Mouse (Mus musculus): Measurements from ENCODE around the gene Adgre5. TPM values are rescaled to one million over a fixed set of nuclear protein-coding genes. Genes with fewer than 3 reads are reported as not detected.

Adgre5 gene
- polyA plus RNA-seq, 1 experiment from 2014 or later, result 12.2 TPM

DNA sequence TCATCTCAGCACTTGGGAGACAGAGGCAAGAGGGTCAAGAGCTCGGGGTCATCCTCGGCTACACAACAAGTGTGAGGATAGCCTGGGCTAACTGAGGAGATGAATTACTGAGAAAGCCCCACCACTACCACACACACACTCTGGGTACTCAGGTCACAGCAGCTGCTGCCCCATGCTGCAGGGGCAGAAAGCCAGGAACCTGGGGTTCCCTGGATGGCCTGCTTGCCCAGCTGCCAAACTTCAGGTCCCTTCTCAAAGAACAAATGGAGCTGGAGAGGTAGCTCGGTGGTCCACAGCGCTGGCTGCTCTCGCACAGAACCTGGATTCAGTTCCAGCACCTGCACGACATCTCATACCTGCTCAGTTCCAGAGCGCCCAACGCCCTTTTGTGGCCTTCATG, 23.0 kb upstream of the Adgre5 start:
- DNase-seq (ENCODE audit: low spot score) (no peak), ATAC-seq (replicated peaks; ENCODE audit: low FRiP score) (no peak)
- Histone ChIP-seq H3K27ac (ENCODE audit: low read depth, low read length) (no peak overlapping the region), H3K4me3 (ENCODE audit: low read depth, low read length) (no peak overlapping the region), H3K36me3 (ENCODE audit: control insufficient read depth, insufficient read depth, low read length) (no peaks in the 10 kb centered on the region), H3K9me3 (ENCODE audit: control insufficient read depth, low read length) (no peaks in the 10 kb centered on the region), H3K4me2 (ENCODE audit: low read depth, low read length, severe bottlenecking) (no peak overlapping the region), H3K9ac (ENCODE audit: low read length) (no peak overlapping the region), H3K4me1 (replicated peaks; ENCODE audit: control insufficient read depth, insufficient read depth, low read length) (no peaks in the 10 kb centered on the region), H3K27me3 (ENCODE audit: control insufficient read depth, insufficient read depth, low read length) (no peaks in the 10 kb centered on the region)
- 92% methylated on average over 8 of the region's 8 CpGs for WGBS

DNA sequence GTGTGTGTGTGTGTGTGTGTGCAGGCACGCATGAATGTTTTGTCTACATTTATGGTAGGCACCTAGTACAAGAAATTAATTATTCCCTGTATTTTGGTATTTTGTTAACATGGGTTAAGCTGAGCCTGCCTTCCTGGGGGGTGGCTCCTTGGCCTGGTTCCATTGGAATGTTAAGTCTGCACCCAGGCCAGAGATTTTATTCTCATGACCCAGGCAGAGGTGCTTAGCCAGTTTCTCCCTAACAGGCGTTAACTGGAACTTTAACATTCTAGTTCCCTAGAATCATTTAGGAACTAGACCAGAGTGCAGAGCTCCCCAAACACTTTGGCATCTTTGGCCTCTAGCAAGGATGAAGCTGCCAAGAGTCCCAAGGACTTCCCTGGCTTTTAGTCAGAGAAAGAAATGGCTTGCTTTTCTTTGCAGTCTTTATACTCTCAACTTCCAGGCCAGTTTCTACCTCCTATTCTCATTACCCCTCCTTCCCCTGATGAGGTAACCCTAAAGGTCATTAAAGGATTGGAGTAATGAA, 18.2 kb upstream of the Adgre5 start:
- ATAC-seq (replicated peaks; ENCODE audit: low FRiP score), result no peak
- H3K27ac ChIP-seq (ENCODE audit: low read depth, low read length), result no peak overlapping the region
- no peaks in the 10 kb centered on the region for H3K36me3 ChIP-seq (ENCODE audit: control insufficient read depth, insufficient read depth, low read length)
- H3K4me2 ChIP-seq (ENCODE audit: low read depth, low read length, severe bottlenecking), result no peak overlapping the region
- WGBS, result 89% methylated on average over 2 of the region's 2 CpGs
- H3K4me3 ChIP-seq (ENCODE audit: low read depth, low read length), result no peak overlapping the region
- no peaks in the 10 kb centered on the region for H3K27me3 ChIP-seq (ENCODE audit: control insufficient read depth, insufficient read depth, low read length)
- no peaks in the 10 kb centered on the region for H3K9me3 ChIP-seq (ENCODE audit: control insufficient read depth, low read length)
- no peak for DNase-seq (ENCODE audit: low spot score)
- no peaks in the 10 kb centered on the region for H3K4me1 ChIP-seq (replicated peaks; ENCODE audit: control insufficient read depth, insufficient read depth, low read length)
- H3K9ac ChIP-seq (ENCODE audit: low read length), result no peak overlapping the region

DNA sequence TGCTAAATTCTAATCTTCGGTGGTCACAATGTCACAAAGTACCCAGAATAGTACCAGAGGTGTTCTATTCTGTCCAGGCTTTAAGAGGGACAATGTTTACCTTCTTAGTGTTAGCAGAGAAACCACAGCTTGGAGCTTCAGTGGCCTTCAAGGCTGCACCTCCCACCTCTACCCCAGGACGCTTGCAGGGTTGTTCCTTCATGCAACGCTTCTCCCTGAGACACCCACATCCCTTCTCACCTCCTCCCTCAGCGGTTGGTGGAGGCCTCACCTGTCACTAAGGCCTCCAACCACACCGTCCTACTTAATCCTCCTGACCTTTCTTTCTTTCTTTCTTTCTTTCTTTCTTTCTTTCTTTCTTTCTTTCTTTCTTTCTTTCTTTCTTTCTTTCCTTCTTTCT, 17.2 kb upstream of the Adgre5 start:
- no peak overlapping the region for H3K4me3 ChIP-seq (ENCODE audit: low read depth, low read length)
- no peak for ATAC-seq (replicated peaks; ENCODE audit: low FRiP score)
- H3K27ac ChIP-seq (ENCODE audit: low read depth, low read length), result no peak overlapping the region
- H3K9ac ChIP-seq (ENCODE audit: low read length), result no peak overlapping the region
- WGBS, result 64% methylated on average over 5 of the region's 5 CpGs
- H3K27me3 ChIP-seq (ENCODE audit: control insufficient read depth, insufficient read depth, low read length), result no peaks in the 10 kb centered on the region
- H3K36me3 ChIP-seq (ENCODE audit: control insufficient read depth, insufficient read depth, low read length), result no peaks in the 10 kb centered on the region
- DNase-seq (ENCODE audit: low spot score), result no peak
- no peaks in the 10 kb centered on the region for H3K4me1 ChIP-seq (replicated peaks; ENCODE audit: control insufficient read depth, insufficient read depth, low read length)
- H3K4me2 ChIP-seq (ENCODE audit: low read depth, low read length, severe bottlenecking), result no peak overlapping the region
- H3K9me3 ChIP-seq (ENCODE audit: control insufficient read depth, low read length), result no peaks in the 10 kb centered on the region

DNA sequence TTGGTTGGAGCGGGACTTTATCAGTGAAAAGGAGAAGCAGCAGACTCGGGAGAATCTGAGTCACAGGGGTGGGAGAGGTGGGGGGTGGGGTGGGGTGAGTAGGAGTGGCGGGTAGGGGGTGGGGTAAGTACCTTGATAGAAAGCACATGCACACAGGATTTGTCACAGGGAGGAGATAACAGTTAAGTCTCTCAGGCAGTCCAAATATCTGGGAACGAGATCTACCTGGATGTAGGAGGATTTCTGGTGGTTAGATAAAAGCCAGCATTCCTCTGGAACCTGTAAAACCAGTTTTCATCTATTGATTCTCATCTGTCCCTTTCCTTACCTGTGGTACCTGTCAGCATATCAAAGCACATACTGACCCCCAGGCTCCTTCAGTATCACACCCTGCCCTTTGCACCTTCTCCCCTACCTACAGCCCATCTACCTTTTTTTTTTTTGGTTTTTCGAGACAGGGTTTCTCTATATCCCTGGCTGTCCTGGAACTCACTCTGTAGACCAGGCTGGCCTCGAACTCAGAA, 16.0 kb upstream of the Adgre5 start:
- Histone ChIP-seq H3K27ac (ENCODE audit: low read depth, low read length) (no peak overlapping the region), H3K9ac (ENCODE audit: low read length) (no peak overlapping the region), H3K9me3 (ENCODE audit: control insufficient read depth, low read length) (no peaks in the 10 kb centered on the region), H3K4me2 (ENCODE audit: low read depth, low read length, severe bottlenecking) (no peak overlapping the region), H3K4me1 (replicated peaks; ENCODE audit: control insufficient read depth, insufficient read depth, low read length) (no peaks in the 10 kb centered on the region; the same call in 1 of the 2 replicates), H3K4me3 (ENCODE audit: low read depth, low read length) (no peak overlapping the region), H3K36me3 (ENCODE audit: control insufficient read depth, insufficient read depth, low read length) (no peaks in the 10 kb centered on the region), H3K27me3 (ENCODE audit: control insufficient read depth, insufficient read depth, low read length) (no peaks in the 10 kb centered on the region)
- 91% methylated on average over 6 of the region's 6 CpGs for WGBS
- DNase-seq (ENCODE audit: low spot score) (no peak), ATAC-seq (replicated peaks; ENCODE audit: low FRiP score) (no peak)

DNA sequence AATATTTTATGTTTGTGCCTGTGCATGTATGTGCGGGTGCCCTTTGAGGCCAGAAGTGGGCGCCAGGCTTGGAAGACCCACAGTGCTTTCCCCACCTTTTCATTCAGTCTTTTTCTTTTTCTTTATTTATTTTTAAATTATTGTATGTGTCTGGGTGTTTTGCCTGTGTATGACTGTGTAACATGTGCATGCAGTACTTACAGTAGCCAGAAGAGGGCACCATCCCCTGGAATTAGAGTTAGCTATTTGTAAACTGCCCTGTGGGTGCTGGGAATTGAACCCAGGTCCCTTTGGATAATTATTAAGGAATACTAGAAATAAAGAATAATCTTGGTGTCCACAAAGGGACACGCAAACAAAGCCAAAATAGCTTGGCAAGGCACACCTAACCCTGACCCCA, 15.1 kb upstream of the Adgre5 start:
- Histone ChIP-seq H3K4me2 (ENCODE audit: low read depth, low read length, severe bottlenecking) (no peak overlapping the region), H3K36me3 (ENCODE audit: control insufficient read depth, insufficient read depth, low read length) (no peaks in the 10 kb centered on the region), H3K4me3 (ENCODE audit: low read depth, low read length) (no peak overlapping the region), H3K27me3 (ENCODE audit: control insufficient read depth, insufficient read depth, low read length) (no peaks in the 10 kb centered on the region), H3K9me3 (ENCODE audit: control insufficient read depth, low read length) (no peaks in the 10 kb centered on the region), H3K27ac (ENCODE audit: low read depth, low read length) (no peak overlapping the region), H3K9ac (ENCODE audit: low read length) (no peak overlapping the region), H3K4me1 (replicated peaks; ENCODE audit: control insufficient read depth, insufficient read depth, low read length) (no peaks in the 10 kb centered on the region; the same call in 1 of the 2 replicates)
- ATAC-seq (replicated peaks; ENCODE audit: low FRiP score), result no peak
- 94% methylated on average over 3 of the region's 3 CpGs for WGBS
- DNase-seq (ENCODE audit: low spot score), result no peak

DNA sequence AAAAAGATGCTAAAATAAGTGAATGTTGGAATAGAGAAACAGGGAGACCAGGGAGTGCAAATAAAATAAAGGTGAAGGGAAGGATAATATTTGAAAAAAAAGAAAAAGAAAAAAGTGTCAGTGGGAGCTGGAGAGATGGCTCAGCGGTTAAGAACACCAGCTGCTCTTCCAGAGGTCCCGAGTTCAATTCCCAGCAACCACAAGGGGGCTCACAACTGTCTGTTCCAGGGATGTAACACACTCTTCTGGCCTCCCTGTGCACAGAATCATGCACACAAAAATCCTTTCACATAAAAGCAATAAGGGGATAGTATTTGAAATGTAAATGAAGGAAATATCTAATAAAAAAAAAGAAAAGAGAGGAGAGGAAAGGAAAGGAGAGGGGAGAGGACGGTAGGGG, 13.0 kb upstream of the Adgre5 start:
- 51% methylated on average over 3 of the region's 3 CpGs for WGBS
- no peak overlapping the region for H3K4me2 ChIP-seq (ENCODE audit: low read depth, low read length, severe bottlenecking)
- no peak overlapping the region for H3K4me3 ChIP-seq (ENCODE audit: low read depth, low read length)
- H3K36me3 ChIP-seq (ENCODE audit: control insufficient read depth, insufficient read depth, low read length), result no peaks in the 10 kb centered on the region
- DNase-seq (ENCODE audit: low spot score), result no peak
- H3K9ac ChIP-seq (ENCODE audit: low read length), result no peak overlapping the region
- H3K4me1 ChIP-seq (replicated peaks; ENCODE audit: control insufficient read depth, insufficient read depth, low read length), result no peaks in the 10 kb centered on the region; the same call in 1 of the 2 replicates
- no peak overlapping the region for H3K27ac ChIP-seq (ENCODE audit: low read depth, low read length)
- no peak for ATAC-seq (replicated peaks; ENCODE audit: low FRiP score)
- peaks cover under 1% of the 10 kb centered on the region; the same call in 1 of the 2 replicates for H3K27me3 ChIP-seq (ENCODE audit: control insufficient read depth, insufficient read depth, low read length)
- H3K9me3 ChIP-seq (ENCODE audit: control insufficient read depth, low read length), result no peaks in the 10 kb centered on the region

DNA sequence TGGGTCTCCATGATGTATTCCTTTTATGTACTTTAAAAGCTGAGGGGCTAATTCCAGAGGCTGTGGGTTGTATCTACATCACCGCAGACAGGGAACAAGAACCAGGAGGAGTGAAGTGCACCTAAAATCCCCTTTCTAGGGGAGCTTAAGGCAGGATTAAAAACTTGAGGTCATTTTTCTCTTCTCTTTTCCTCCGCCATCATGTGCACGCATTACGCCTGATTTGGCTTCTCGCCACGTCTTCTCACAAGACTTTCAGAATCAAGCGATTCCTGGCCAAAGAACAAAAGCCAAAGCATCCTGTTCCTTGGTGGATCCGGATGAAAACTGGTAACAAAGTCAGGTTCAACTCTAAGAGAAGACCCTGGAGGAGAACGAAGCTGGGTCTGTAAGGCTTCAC, 8.1 kb upstream of the Adgre5 start:
- WGBS, result 91% methylated on average over 9 of the region's 9 CpGs

DNA sequence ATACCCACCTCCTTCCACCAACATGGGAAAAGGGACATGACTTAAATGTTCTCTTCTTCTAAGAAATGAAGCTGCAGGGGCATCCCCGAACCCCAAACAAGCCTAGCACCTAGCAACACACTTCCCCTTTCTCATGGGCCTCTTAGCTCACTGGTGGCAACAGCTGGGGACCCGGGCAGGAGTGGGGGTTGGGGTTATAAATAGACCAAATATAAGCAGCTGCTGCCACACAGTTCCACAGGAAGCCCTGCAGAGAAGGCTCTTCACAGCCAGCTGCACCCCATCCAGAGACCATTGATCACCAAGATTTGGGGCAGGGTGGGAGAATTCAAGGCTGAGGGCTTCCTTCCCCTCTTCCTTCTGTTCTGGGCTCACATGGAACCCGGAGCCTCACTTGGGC, 7.6 kb upstream of the Adgre5 start:
- H3K27ac ChIP-seq (ENCODE audit: low read depth, low read length), result no peak overlapping the region

More for the DNA sequence above, 8.1 kb upstream of the Adgre5 start:
- DNase-seq (ENCODE audit: low spot score) (no peak), ATAC-seq (replicated peaks; ENCODE audit: low FRiP score) (no peak)
- Histone ChIP-seq H3K4me1 (replicated peaks; ENCODE audit: control insufficient read depth, insufficient read depth, low read length) (peaks cover 4% of the 10 kb centered on the region; the same call in 1 of the 2 replicates), H3K36me3 (ENCODE audit: control insufficient read depth, insufficient read depth, low read length) (no peaks in the 10 kb centered on the region), H3K9ac (ENCODE audit: low read length) (no peak overlapping the region), H3K27me3 (ENCODE audit: control insufficient read depth, insufficient read depth, low read length) (peaks cover 18% of the 10 kb centered on the region), H3K27ac (ENCODE audit: low read depth, low read length) (no peak overlapping the region), H3K9me3 (ENCODE audit: control insufficient read depth, low read length) (no peaks in the 10 kb centered on the region), H3K4me2 (ENCODE audit: low read depth, low read length, severe bottlenecking) (no peak overlapping the region), H3K4me3 (ENCODE audit: low read depth, low read length) (no peak overlapping the region)

More for the DNA sequence above, 7.6 kb upstream of the Adgre5 start:
- Histone ChIP-seq H3K4me1 (replicated peaks; ENCODE audit: control insufficient read depth, insufficient read depth, low read length) (peaks cover 4% of the 10 kb centered on the region; the same call in 1 of the 2 replicates), H3K36me3 (ENCODE audit: control insufficient read depth, insufficient read depth, low read length) (no peaks in the 10 kb centered on the region), H3K4me3 (ENCODE audit: low read depth, low read length) (no peak overlapping the region), H3K27me3 (ENCODE audit: control insufficient read depth, insufficient read depth, low read length) (peaks cover 18% of the 10 kb centered on the region), H3K4me2 (ENCODE audit: low read depth, low read length, severe bottlenecking) (no peak overlapping the region), H3K9me3 (ENCODE audit: control insufficient read depth, low read length) (no peaks in the 10 kb centered on the region), H3K9ac (ENCODE audit: low read length) (no peak overlapping the region)
- ATAC-seq (replicated peaks; ENCODE audit: low FRiP score) (no peak), DNase-seq (ENCODE audit: low spot score) (no peak)
- 53% methylated on average over 3 of the region's 3 CpGs for WGBS
